Mouse (Mus musculus) midbrain, embryonic 15.5 days (tissue): ENCODE results near the gene Plscr5. TPM values are rescaled to one million over a fixed set of nuclear protein-coding genes. Genes with fewer than 3 reads are reported as not detected.

ENCODE experiments used
- ATAC-seq: fragments of 200-750 bp; cut with Nextera tagmentation; replicated peaks from 2 replicates; pipeline ENCODE4 v1.8.0; 2017; ENCODE audit warnings: moderate TSS enrichment
- H3K27ac ChIP-seq: fragments of 300-500 bp; sonication (generic); 2 replicates; pipeline ENCODE4 v1.5.1; 2015; ENCODE audit warnings: mild to moderate bottlenecking, inconsistent platforms
- H3K27me3 ChIP-seq: fragments of 300-500 bp; sonication (generic); replicated peaks from 2 replicates; pipeline ENCODE4 v1.6.1; 2015; ENCODE audit warnings: inconsistent platforms
- H3K36me3 ChIP-seq: fragments of 300-500 bp; sonication (generic); replicated peaks from 2 replicates; pipeline ENCODE4 v1.6.1; 2015; ENCODE audit warnings: inconsistent platforms
- H3K4me1 ChIP-seq: fragments of 300-500 bp; sonication (generic); 2 replicates; pipeline ENCODE4 v1.6.1; 2015; ENCODE audit warnings: inconsistent platforms
- H3K4me2 ChIP-seq: fragments of 300-500 bp; sonication (generic); 2 replicates; pipeline ENCODE4 v1.6.1; 2015; ENCODE audit warnings: inconsistent platforms, mild to moderate bottlenecking, moderate library complexity
- H3K4me3 ChIP-seq: fragments of 300-500 bp; sonication (generic); 2 replicates; pipeline ENCODE4 v1.5.1; 2015; ENCODE audit warnings: mild to moderate bottlenecking, inconsistent platforms
- H3K9ac ChIP-seq: fragments of 300-500 bp; sonication (generic); 2 replicates; pipeline ENCODE4 v1.6.1; 2015; ENCODE audit warnings: mild to moderate bottlenecking, inconsistent platforms
- H3K9me3 ChIP-seq: fragments of 300-500 bp; sonication (generic); 2 replicates; pipeline ENCODE4 v1.6.1; 2016; ENCODE audit warnings: inconsistent platforms
- WGBS: fragments of 180-500 bp; shearing (Covaris S2); methylation state at CpG from one replicate; pipeline ENCODE4 v1.1.7; 2015; ENCODE audit warnings: mixed read lengths; 5-methylcytosine and 5-hydroxymethylcytosine counted together
- polyA plus RNA-seq: library from polyadenylated mRNA; unstranded; fragments of >200 nt; fragmentation: Nextera tagmentation; extraction: Ambion mirVana; gene quantifications from 2 replicates; pipeline ENCODE4 v1.2.1, GENCODE M21; 2015

Gene Plscr5
- polyA plus RNA-seq, 1 experiment from 2014 or later, result 0.70 TPM

- H3K36me3 ChIP-seq, result no peaks in the 10 kb centered on the region
- H3K27me3 ChIP-seq, result no peaks in the 10 kb centered on the region
- no peak overlapping the region for H3K4me3 ChIP-seq
- no peak overlapping the region for H3K9ac ChIP-seq
- H3K4me1 ChIP-seq, result no peaks in the 10 kb centered on the region
- H3K9me3 ChIP-seq, result no peaks in the 10 kb centered on the region
- no peak overlapping the region for H3K4me2 ChIP-seq
- H3K27ac ChIP-seq, result no peak overlapping the region
- WGBS, result 74% methylated on average over 2 of the region's 2 CpGs
- no peak for ATAC-seq
Measured at GRCm38 (mm10) chr9:92229833-92230205, 37.1 kb downstream of the Plscr5 start.

- H3K4me2 ChIP-seq, result no peak overlapping the region
- H3K9me3 ChIP-seq, result no peaks in the 10 kb centered on the region
- H3K4me1 ChIP-seq, result no peaks in the 10 kb centered on the region
- H3K9ac ChIP-seq, result no peak overlapping the region
- no peak overlapping the region for H3K27ac ChIP-seq
- no peaks in the 10 kb centered on the region for H3K36me3 ChIP-seq
- 88% methylated on average over 11 of the region's 11 CpGs for WGBS
- ATAC-seq, result no peak
- H3K27me3 ChIP-seq, result no peaks in the 10 kb centered on the region
- H3K4me3 ChIP-seq, result no peak overlapping the region
Measured at GRCm38 (mm10) chr9:92234901-92235458, 42.2 kb downstream of the Plscr5 start.

- 81% methylated on average over 7 of the region's 7 CpGs for WGBS
- ATAC-seq, result no peak
- H3K9me3 ChIP-seq, result no peaks in the 10 kb centered on the region
- no peak overlapping the region for H3K9ac ChIP-seq
- peaks cover 16% of the 10 kb centered on the region for H3K4me1 ChIP-seq
- H3K36me3 ChIP-seq, result no peaks in the 10 kb centered on the region
- H3K27me3 ChIP-seq, result no peaks in the 10 kb centered on the region
- H3K4me2 ChIP-seq, result no peak overlapping the region
- H3K27ac ChIP-seq, result no peak overlapping the region
- H3K4me3 ChIP-seq, result no peak overlapping the region
Measured at GRCm38 (mm10) chr9:92248773-92249446, 56.2 kb downstream of the Plscr5 start.

GRCm38 (mm10) chr9:92249447-92249852 is 56.7 kb downstream of the Plscr5 start, which contains the start of gene Plscr1:
Plscr1 (plus strand) TSS chr9:92249750.
- peaks cover 16% of the 10 kb centered on the region for H3K4me1 ChIP-seq
- peak within 1 kb of the TSS; percentile 67 for H3K27ac ChIP-seq
- no peaks in the 10 kb centered on the region for H3K36me3 ChIP-seq
- peak within 1 kb of the TSS; percentile 89 for H3K4me2 ChIP-seq
- H3K9ac ChIP-seq, result peak within 1 kb of the TSS; percentile 73
- H3K27me3 ChIP-seq, result no peaks in the 10 kb centered on the region
- 40% methylated on average over 7 of the region's 7 CpGs for WGBS
- no peaks in the 10 kb centered on the region for H3K9me3 ChIP-seq
- peak within 1 kb of the TSS; percentile 69 for H3K4me3 ChIP-seq
- ATAC-seq, result no peak

- Histone ChIP-seq H3K9ac (peak overlapping the region; percentile 73), H3K36me3 (no peaks in the 10 kb centered on the region), H3K4me1 (peaks cover 16% of the 10 kb centered on the region), H3K27ac (peak overlapping the region; percentile 67), H3K4me2 (peak overlapping the region; percentile 89), H3K9me3 (no peaks in the 10 kb centered on the region), H3K4me3 (peak overlapping the region; percentile 69), H3K27me3 (no peaks in the 10 kb centered on the region)
- peak; percentile 95 for ATAC-seq
- WGBS, result under 1% methylated on average over 40 of the region's 40 CpGs
Measured at GRCm38 (mm10) chr9:92249987-92250772, 57.4 kb downstream of the Plscr5 start.

- no peak for ATAC-seq
- no peaks in the 10 kb centered on the region for H3K9me3 ChIP-seq
- peaks cover 16% of the 10 kb centered on the region for H3K4me1 ChIP-seq
- 81% methylated on average over 5 of the region's 5 CpGs for WGBS
- H3K9ac ChIP-seq, result no peak overlapping the region
- H3K4me3 ChIP-seq, result no peak overlapping the region
- H3K4me2 ChIP-seq, result no peak overlapping the region
- no peaks in the 10 kb centered on the region for H3K36me3 ChIP-seq
- no peak overlapping the region for H3K27ac ChIP-seq
- no peaks in the 10 kb centered on the region for H3K27me3 ChIP-seq
Measured at GRCm38 (mm10) chr9:92252718-92253117, 60.0 kb downstream of the Plscr5 start.

- H3K9me3 ChIP-seq, result no peaks in the 10 kb centered on the region
- H3K27ac ChIP-seq, result no peak overlapping the region
- no peak for ATAC-seq
- H3K4me2 ChIP-seq, result no peak overlapping the region
- H3K27me3 ChIP-seq, result no peaks in the 10 kb centered on the region
- 92% methylated on average over 10 of the region's 10 CpGs for WGBS
- peaks cover 16% of the 10 kb centered on the region for H3K4me1 ChIP-seq
- H3K9ac ChIP-seq, result no peak overlapping the region
- H3K36me3 ChIP-seq, result no peaks in the 10 kb centered on the region
- H3K4me3 ChIP-seq, result no peak overlapping the region
Measured at GRCm38 (mm10) chr9:92253585-92254321, 61.0 kb downstream of the Plscr5 start.

Other genes with a start within 250 kb of the Plscr5 start
- 8.6 and 8.9 TPM in 2 replicates for gene Plscr1, start 56.8 kb downstream of the Plscr5 start, polyA plus RNA-seq
- gene Plscr2, start 82.7 kb downstream of the Plscr5 start, polyA plus RNA-seq, result 1.5 and 1.9 TPM in 2 replicates
- gene 1700057G04Rik, start 116.4 kb downstream of the Plscr5 start, polyA plus RNA-seq, result not detected in 2 replicates